Mouse (Mus musculus): ENCODE results near the gene Agbl4.

The Agbl4 gene

GRCm38 (mm10) chr4:111451283-111451918 lies 1053.9 kb downstream of the Agbl4 start:
- no peak for DNase-seq

DNA sequence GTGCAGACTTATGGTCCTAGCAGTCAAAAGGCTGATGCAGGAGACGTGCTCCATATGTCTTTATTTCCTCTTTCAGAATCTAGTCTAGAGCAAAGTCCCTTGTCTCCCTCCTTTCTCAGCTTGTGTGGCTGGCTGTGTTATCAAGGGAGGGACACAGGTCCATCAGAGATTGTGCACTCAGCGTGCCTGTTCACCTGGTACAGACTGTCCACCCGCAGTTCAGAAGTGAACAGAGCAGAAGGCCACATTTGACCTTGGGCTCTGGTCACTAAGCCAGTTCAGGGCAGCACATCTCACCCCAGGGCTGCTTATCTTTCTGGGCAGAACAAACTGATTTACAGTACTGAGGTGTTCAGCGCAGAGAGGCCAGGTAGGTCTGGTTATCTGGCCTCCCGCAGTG lies 1054.7 kb downstream of the Agbl4 start:
- no peak for DNase-seq

DNA sequence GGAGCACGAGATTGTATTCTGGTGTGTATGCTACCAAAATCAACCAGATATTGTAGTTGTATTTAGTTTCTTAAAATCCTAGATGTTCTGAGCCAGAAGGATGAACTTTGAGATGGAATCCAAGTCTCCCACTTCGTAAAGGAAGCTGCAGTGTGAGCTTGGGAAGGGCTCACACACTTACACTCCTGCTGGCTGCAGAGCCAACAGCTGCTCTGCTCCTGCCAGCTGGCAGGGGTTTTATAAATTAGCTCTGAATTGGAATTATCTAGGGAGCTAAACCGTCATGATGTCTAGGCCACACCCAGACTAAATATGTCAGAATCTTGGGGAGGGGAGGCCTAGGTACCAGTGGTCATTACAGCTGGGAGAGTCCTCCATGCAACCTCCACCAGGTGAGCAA lies 1055.8 kb downstream of the Agbl4 start:
- no peak for DNase-seq

GRCm38 (mm10) chr4:111455621-111456020 lies 1058.2 kb downstream of the Agbl4 start:
- no peak for DNase-seq

- no peak for DNase-seq
Observed at GRCm38 (mm10) chr4:111457568-111457967, 1060.1 kb downstream of the Agbl4 start.

DNA sequence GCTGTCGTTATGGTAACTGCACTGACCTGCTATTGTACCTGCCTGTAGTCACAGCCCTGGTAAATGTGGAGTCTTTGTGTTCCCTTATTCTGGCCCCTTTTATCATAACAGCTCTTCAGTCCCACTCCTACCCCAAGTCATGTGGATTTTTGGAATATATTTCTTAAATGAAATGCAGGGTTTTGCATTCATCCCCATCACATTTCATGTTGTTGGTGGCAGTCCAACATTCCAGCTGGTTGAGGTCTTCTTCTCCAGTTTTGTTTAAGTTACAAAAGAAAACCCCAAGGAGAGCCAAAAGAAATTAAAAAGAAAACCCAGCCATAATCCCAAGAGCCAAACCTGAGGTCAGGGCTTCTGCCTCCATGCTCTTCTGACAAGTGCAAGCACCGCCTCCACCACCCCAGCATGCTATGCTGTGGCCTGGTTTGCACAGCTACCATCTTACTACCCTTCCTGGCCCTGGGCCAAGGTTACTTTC lies 1069.9 kb downstream of the Agbl4 start:
- DNase-seq, result no peak

DNA sequence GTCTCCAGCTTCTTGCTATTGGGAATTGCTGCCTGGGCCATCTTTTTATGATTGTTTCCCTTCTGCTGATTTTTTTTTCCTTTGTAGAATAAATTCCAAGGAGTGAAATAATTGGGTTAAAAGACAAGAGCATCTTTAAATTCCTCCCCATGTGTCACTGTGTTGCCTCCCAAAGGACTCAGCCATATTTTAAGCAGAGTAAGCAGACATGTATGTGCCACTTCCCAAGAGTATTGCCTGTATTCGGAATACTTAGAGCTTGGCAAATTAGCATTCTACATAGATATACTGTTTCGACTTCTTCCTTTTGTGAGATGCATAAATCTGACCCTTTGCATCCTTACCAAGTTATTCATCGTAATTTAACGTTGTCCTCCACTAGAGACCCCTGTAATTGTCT lies 1070.3 kb downstream of the Agbl4 start:
- DNase-seq, result no peak

DNA sequence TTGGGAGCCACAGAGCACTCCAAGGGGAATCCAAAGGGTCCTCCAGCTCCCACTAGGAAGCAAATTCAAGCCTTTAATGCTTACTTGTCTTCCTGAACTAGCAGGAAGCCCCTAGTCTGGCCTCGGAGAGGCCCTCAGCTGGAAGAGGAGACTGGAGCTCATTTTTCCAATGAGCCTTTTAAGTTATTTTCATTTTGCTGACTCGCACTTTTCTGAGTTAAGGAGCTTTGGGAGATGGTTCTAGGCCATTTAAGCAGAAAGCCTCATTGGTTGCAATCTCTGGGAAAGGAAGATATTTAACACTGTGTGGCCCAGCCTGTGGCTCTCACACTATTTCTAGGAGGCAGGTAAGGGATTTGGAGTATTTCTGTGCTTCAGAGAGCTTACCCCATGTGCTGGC lies 1072.4 kb downstream of the Agbl4 start:
- no peak for DNase-seq

GRCm38 (mm10) chr4:111471726-111472125 lies 1074.3 kb downstream of the Agbl4 start:
- DNase-seq, result no peak

DNA sequence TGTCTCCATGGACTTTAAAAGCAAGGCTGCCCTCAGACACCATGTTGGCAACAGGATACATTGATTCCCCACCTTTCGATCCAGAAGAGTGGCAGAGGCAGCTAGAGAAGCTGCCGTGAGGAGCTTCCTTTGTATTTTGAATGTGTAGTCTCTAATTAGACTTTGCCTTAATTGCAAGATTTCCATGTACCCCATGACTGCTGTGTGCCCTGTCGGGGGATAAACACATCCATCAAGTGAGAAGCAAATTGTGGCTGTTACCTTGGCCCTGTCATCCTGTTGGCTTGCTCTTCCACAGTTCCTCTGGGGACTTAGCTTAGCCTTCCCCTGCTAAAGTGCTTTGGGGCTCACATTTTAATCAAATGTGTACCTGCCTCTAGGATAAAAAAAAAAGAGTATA lies 1075.0 kb downstream of the Agbl4 start:
- DNase-seq, result no peak

DNA sequence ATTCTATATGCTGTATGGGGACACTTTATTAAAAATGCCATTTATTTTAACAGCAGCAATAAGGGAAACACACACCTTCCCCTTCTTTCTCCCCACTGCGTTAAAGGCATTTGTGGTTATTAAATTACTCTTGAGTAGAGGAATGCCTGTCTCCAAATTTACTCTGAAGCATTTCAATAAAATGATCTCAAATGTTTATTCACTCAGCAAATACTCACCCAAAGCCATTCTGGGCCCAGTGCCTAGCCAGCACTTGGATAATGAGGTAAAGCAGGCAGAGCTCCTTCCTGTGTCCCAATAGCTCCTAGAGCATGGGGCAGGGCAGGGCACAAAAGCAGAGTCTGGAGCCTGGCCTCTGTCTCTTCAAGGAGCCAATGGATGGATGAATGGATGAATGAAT lies 1075.6 kb downstream of the Agbl4 start:
- no peak for DNase-seq

DNA sequence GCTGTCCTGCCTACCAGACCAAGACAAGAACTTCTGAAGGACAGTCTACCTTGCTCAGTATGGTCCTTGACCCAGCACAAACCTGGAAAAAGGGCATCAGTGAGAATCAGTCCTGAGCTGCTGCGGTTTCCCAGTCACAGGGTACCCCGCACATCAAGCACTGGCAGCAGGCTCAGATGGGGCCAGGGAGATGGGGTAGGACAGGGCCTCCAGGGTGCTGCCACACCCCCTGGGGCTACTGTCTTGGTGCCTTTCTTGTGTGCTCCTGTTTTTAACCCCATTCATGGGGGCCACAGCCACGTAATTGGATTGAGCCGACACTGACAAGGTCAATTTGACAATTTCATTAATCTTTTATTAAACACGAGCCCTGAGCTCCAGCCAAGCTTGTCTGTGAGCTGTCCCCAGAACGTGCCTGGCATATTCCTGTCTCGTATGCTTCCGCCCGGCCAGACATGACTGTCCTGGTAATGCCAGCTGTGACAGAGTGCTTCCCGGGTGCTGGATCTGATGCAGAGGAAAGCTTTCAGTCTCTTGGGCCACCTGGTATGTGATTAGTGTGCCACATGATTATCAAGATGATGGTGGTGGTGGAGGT lies 1078.0 kb downstream of the Agbl4 start:
- DNase-seq, result no peak

DNA sequence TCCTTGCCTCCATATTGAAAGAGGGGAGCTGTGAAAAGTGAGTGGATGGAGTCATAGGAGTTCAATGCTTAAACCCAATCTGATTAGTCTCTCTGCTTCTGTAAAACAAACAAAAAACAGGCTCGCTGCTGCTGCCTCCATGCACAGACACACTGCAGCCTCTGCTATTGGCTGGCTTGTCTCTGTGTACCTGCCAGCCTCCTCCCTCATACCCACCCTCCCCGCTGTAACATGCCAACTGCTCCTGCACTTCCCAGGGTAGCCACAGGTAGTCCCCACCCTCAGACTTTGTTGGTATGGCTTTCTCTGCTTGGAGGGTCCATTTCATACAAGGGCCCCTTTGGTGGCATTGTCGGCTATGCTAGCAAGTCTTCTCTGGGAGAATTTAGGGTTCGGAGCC lies 1080.0 kb downstream of the Agbl4 start:
- no peak for DNase-seq

GRCm38 (mm10) chr4:111483499-111483898 lies 1086.0 kb downstream of the Agbl4 start:
- no peak for DNase-seq

DNA sequence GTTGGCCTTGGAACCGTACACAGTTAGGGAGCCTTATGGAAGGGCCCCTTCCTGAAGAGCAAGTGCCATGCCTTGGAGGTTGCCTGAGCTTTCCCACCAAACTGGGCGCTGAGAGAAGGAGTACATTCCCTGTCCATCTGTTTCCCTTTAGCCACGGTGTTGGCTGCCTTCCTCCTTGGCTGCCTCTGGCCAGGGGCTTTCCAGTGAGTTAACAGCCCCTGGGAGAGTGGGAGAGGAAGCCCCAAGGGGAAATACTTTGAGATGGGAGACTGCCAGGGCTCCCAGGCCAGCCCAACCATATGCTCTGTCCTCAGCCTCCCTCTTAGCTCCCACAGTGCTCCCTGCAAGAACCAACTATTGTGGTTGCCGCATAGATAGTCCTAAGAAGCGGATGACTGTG lies 1087.7 kb downstream of the Agbl4 start:
- DNase-seq, result no peak

GRCm38 (mm10) chr4:111486187-111486586 lies 1088.7 kb downstream of the Agbl4 start:
- DNase-seq, result no peak

GRCm38 (mm10) chr4:111487233-111487843 lies 1089.9 kb downstream of the Agbl4 start:
- DNase-seq, result no peak

DNA sequence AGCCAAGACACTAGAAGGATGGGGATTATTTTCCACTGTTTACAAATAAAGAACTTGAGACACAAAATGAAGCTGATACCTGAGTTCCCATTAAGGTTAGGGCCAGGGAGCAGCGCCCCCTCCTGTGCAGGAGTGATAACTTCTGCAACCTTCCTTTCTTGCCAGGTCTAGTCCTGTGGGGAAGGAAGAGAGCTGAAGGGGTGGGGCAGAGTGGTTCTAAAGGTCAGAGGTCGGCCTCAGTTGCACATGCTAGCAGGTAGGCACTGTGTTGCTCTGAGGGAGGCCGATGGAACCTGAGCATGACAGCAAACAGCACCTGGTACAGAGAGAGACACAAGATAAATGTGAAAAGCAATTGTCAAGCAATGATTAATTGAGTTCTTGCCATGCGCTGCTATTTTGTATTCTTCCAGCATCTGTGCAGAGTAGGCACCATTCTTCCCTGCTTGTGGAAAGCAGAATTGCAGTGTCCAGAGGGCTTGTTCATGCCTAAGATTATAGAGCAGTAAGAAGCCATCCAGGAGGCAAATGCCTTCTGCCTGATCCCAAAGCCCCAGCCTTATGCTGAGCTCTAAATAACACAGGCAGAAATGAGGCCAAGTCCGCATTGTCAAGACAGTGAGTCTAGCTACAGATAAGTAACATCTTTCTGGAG lies 1096.4 kb downstream of the Agbl4 start:
- no peak for DNase-seq

GRCm38 (mm10) chr4:111495949-111496348 lies 1098.5 kb downstream of the Agbl4 start:
- peak; percentile 4 to 6 for DNase-seq

DNA sequence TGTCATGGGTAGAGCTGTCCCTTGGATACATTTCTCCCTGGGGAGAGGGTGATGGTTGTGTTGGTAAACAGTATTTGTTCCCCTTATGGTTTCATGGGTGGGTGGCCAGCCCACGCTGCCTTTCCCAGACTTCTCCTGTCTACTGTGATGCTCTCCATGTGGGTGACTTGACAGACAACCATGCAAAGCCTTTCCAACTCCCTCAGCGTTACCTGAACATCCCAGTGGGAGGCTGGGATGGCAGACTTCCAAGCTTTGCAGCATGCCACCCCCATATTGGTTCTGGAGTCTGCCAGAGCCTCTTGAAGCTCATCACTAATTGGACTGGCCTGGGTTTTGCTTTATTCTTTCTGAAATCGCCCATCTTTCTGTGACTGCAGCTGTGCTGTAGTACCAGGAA lies 1101.3 kb downstream of the Agbl4 start:
- DNase-seq, result no peak

DNA sequence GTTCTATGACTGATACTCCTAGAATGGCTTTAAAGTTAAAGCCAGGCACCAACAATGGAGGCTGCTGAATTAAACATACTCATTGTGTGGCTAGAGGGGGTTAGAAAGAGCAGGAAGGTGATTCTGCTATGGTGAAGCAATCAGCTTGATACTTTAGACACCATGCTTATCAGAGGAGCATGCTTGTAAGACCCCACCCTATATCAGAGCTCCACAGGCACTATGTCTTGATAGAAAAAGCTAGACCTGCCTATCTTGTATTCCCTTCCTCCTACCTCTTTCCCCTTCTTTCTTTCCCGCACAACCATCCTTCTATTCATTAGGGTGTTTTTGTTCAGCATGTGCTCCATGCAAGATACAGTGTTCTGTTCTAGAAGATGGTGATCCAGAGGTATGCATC lies 1104.0 kb downstream of the Agbl4 start:
- DNase-seq, result no peak

- DNase-seq, result no peak
Observed at GRCm38 (mm10) chr4:111502965-111503727, 1105.7 kb downstream of the Agbl4 start.

DNA sequence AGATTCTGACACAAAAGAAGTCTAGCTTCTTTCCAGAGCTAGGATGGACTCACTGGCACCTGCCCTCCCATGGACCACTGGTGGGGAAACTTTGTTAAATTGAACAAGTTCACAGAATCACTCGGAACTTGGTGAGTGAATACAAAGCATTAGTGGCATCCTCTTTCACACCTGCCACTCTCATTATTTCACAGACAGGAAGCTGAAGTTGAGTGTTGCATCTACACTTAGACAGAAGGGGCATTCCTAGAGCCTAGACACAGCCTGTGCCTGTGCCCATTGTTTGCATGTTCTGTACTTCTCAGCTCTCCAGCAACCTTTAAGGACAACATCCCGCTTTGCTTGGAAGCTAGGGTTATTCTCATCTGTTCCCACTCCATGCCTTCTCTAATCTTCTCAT lies 1107.5 kb downstream of the Agbl4 start:
- DNase-seq, result no peak

Measured in thymus, adult 18-20 months (tissue).